Mouse (Mus musculus): ENCODE data around the gene Gpam. TPM values are rescaled to one million over a fixed set of nuclear protein-coding genes. Genes with fewer than 3 reads are reported as not detected.
"Not testable (repeated sequence)": the region's sequence is repeated elsewhere in the genome, so short reads cannot be mapped to it uniquely, and the experiment has no call there.

Gpam gene
- polyA plus RNA-seq (2016; fragmentation: Nextera tagmentation; extraction: Ambion mirVana), result 25.3 and 27.5 TPM in 2 replicates

DNA sequence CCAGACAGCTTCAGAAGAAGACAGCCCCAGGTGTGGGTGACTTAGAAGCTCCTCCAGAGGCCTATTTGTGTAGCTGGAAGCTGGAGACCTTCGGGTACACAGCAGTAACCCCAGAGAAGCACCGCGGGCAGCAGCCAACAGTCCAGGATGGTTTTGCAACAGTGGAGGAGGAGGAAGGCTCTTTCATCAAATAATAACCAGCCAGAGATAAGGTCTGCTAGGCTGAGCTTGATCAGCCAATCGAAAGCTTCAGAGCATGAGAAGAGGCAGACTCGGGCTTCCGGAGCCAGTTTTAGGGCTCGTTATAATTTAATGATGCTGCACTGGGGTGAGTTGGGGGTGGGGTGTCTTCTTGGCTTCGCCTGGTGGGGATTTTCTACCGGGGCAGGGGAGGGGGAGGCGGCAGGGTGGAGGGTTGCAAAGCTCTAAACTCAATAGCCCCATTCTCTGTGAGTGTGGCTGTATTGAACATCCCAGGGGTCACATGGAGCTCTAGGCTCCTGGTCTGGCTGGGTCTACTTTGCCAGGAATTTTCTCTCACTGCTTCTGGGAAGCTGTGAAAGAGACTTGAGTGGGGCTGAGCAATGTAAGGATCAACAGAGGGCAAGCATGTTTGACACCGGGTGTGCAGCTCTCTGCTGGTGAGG lies at the start of gene Gpam:
Gene Gpam, minus strand, starts transcription at position 167 of the 647 bp plus-strand sequence.
- Histone ChIP-seq H3K4me3 (no peak within 1 kb of the TSS), H3K4me2 (replicated peaks) (no peak within 1 kb of the TSS), H3K9ac (no peak within 1 kb of the TSS), H3K27ac (no peak within 1 kb of the TSS), H3K36me3 (no peaks in the 10 kb centered on the region), H3K4me1 (peaks cover 14% of the 10 kb centered on the region), H3K27me3 (no peaks in the 10 kb centered on the region), H3K9me3 (replicated peaks) (no peaks in the 10 kb centered on the region)
- no peak for ATAC-seq (ENCODE audit: low FRiP score)
- 72% methylated on average over 11 of the region's 11 CpGs for WGBS

- no peaks in the 10 kb centered on the region for H3K27me3 ChIP-seq
- H3K4me3 ChIP-seq, result no peak overlapping the region
- H3K4me1 ChIP-seq, result no peaks in the 10 kb centered on the region
- no peaks in the 10 kb centered on the region for H3K36me3 ChIP-seq
- ATAC-seq (ENCODE audit: low FRiP score), result no peak
- H3K4me2 ChIP-seq (replicated peaks), result no peak overlapping the region
- H3K27ac ChIP-seq, result no peak overlapping the region
- WGBS, result 91% methylated on average over 1 of the region's 1 CpGs
- no peak overlapping the region for H3K9ac ChIP-seq
- peaks cover 11% of the 10 kb centered on the region; the same call in 1 of the 2 replicates for H3K9me3 ChIP-seq (replicated peaks)
Measured at GRCm38 (mm10) chr19:55171585-55171984, 44.5 kb upstream of the Gpam start.

DNA sequence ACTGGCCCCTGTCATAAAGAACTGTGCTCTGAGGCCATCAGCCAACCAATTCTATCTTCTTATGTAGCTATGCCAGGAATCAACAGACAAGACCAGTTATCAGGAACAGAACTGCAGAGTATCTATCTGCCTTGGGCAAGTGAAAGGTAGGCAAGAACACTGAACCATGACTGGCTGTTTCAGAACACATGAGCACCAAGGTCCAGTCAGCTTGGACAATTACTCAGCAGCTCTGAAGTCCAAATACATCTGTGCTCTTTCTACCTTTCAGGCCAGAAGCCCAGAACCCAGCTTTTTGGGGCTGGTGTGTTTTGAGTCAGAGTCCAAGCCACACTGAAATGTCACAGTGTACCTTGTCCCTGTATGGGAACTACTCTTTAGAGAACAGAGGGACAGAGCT lies 43.4 kb upstream of the Gpam start:
- no peak overlapping the region for H3K9ac ChIP-seq
- no peak overlapping the region for H3K4me2 ChIP-seq (replicated peaks)
- H3K27ac ChIP-seq, result no peak overlapping the region
- no peaks in the 10 kb centered on the region for H3K4me1 ChIP-seq
- H3K27me3 ChIP-seq, result no peaks in the 10 kb centered on the region
- H3K9me3 ChIP-seq (replicated peaks), result peaks cover 11% of the 10 kb centered on the region; the same call in 1 of the 2 replicates
- no peak for ATAC-seq (ENCODE audit: low FRiP score)
- H3K36me3 ChIP-seq, result no peaks in the 10 kb centered on the region
- no peak overlapping the region for H3K4me3 ChIP-seq

- WGBS, result 89% methylated on average over 8 of the region's 8 CpGs
- not testable (repeated sequence) for H3K4me1 ChIP-seq; H3K4me3 ChIP-seq; H3K36me3 ChIP-seq; H3K9ac ChIP-seq; H3K27me3 ChIP-seq; H3K4me2 ChIP-seq (replicated peaks); ATAC-seq (ENCODE audit: low FRiP score); H3K27ac ChIP-seq
- peaks cover 11% of the 10 kb centered on the region; the same call in 1 of the 2 replicates for H3K9me3 ChIP-seq (replicated peaks)
Measured at GRCm38 (mm10) chr19:55169236-55169729, 42.2 kb upstream of the Gpam start.

DNA sequence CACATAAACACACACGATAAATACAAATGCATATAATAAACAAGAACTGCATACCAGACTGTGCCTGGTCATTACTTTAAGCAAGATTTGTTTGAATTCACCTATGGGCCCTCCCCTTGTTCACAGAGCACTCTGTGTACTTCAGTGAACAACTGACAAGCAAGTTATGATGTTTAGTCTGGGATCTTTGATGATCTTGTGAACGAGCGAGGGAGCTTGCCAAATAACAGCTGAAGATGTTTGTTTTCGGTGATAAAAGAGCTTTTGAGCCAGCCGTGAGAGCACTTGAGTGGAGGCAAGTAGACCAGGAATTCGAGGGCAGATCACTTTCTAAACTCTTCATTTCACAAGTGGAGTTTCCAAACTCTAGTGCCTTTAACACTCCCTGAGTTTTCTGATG lies 41.3 kb upstream of the Gpam start:
- WGBS, result 88% methylated on average over 6 of the region's 6 CpGs
- Histone ChIP-seq H3K4me1 (no peaks in the 10 kb centered on the region), H3K36me3 (no peaks in the 10 kb centered on the region), H3K27ac (no peak overlapping the region), H3K9me3 (replicated peaks) (peaks cover 11% of the 10 kb centered on the region; the same call in 1 of the 2 replicates), H3K9ac (no peak overlapping the region), H3K27me3 (no peaks in the 10 kb centered on the region), H3K4me2 (replicated peaks) (no peak overlapping the region), H3K4me3 (no peak overlapping the region)
- no peak for ATAC-seq (ENCODE audit: low FRiP score)

DNA sequence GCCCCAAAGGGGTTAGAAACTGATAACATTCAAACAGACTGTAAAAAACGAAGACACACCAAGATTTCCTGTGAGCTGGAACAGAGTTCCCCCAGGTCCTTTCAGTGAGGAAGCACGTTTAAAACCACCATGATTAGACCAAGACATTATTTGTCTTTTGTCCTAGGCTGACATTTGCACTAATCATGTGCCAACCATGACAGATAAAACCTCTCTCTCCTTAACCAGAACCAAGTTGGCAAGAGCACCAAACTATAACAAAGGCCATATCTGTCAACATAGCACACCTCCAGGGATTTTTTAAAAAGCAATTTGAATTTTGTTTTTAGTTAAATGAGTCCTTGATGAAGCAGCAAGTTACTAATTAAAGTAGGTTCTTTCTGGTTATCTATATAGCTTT lies 40.7 kb upstream of the Gpam start:
- no peak overlapping the region for H3K9ac ChIP-seq
- H3K9me3 ChIP-seq (replicated peaks), result peaks cover 11% of the 10 kb centered on the region; the same call in 1 of the 2 replicates
- H3K4me1 ChIP-seq, result no peaks in the 10 kb centered on the region
- ATAC-seq (ENCODE audit: low FRiP score), result no peak
- no peaks in the 10 kb centered on the region for H3K36me3 ChIP-seq
- WGBS, result 70% methylated on average over 2 of the region's 2 CpGs
- H3K4me2 ChIP-seq (replicated peaks), result no peak overlapping the region
- H3K27me3 ChIP-seq, result no peaks in the 10 kb centered on the region
- no peak overlapping the region for H3K27ac ChIP-seq
- no peak overlapping the region for H3K4me3 ChIP-seq

GRCm38 (mm10) chr19:55166741-55167140 lies 39.7 kb upstream of the Gpam start:
- no peak for ATAC-seq (ENCODE audit: low FRiP score)
- H3K9me3 ChIP-seq (replicated peaks), result peaks cover 11% of the 10 kb centered on the region; the same call in 1 of the 2 replicates
- WGBS, result 81% methylated on average over 2 of the region's 2 CpGs

GRCm38 (mm10) chr19:55165954-55166353 lies 38.9 kb upstream of the Gpam start:
- Histone ChIP-seq H3K9me3 (replicated peaks) (peaks cover 11% of the 10 kb centered on the region; the same call in 1 of the 2 replicates), H3K4me2 (replicated peaks) (no peak overlapping the region), H3K4me1 (no peaks in the 10 kb centered on the region), H3K27me3 (no peaks in the 10 kb centered on the region), H3K9ac (no peak overlapping the region), H3K4me3 (no peak overlapping the region), H3K27ac (no peak overlapping the region), H3K36me3 (no peaks in the 10 kb centered on the region)
- ATAC-seq (ENCODE audit: low FRiP score), result no peak
- WGBS, result 85% methylated on average over 4 of the region's 4 CpGs

More at GRCm38 (mm10) chr19:55166741-55167140, 39.7 kb upstream of the Gpam start:
- H3K4me3 ChIP-seq, result no peak overlapping the region
- no peaks in the 10 kb centered on the region for H3K4me1 ChIP-seq
- H3K27me3 ChIP-seq, result no peaks in the 10 kb centered on the region
- no peak overlapping the region for H3K9ac ChIP-seq
- no peak overlapping the region for H3K4me2 ChIP-seq (replicated peaks)
- no peaks in the 10 kb centered on the region for H3K36me3 ChIP-seq
- no peak overlapping the region for H3K27ac ChIP-seq

GRCm38 (mm10) chr19:55165183-55165865 lies 38.3 kb upstream of the Gpam start:
- H3K9ac ChIP-seq, result no peak overlapping the region
- WGBS, result 65% methylated on average over 1 of the region's 1 CpGs
- no peaks in the 10 kb centered on the region for H3K4me1 ChIP-seq
- H3K9me3 ChIP-seq (replicated peaks), result peaks cover 10% of the 10 kb centered on the region; the same call in 1 of the 2 replicates
- no peaks in the 10 kb centered on the region for H3K36me3 ChIP-seq
- no peak overlapping the region for H3K27ac ChIP-seq
- ATAC-seq (ENCODE audit: low FRiP score), result no peak
- H3K4me3 ChIP-seq, result no peak overlapping the region
- H3K4me2 ChIP-seq (replicated peaks), result no peak overlapping the region
- H3K27me3 ChIP-seq, result no peaks in the 10 kb centered on the region

DNA sequence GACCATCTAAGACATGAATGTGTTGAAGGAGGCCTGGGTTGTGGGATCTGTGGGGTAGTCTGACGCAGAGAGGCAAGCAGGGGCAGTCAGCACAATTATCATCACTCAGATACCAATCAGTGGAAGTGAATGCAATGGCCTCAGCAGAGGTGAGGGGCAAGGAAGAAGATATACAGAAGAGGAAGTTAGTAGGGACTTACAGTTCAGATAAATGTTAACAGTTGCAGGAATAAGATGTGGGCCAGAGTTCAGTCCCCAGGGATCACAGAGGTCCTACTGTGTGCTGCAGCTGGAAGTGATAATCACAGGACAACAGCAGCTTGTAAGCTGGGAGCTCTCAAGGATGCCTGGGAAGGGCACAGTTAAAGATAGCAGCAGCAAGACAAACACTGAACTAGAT lies 37.1 kb upstream of the Gpam start:
- no peaks in the 10 kb centered on the region for H3K36me3 ChIP-seq
- H3K4me2 ChIP-seq (replicated peaks), result no peak overlapping the region
- H3K9ac ChIP-seq, result no peak overlapping the region
- no peaks in the 10 kb centered on the region for H3K4me1 ChIP-seq
- ATAC-seq (ENCODE audit: low FRiP score), result no peak
- no peaks in the 10 kb centered on the region for H3K9me3 ChIP-seq (replicated peaks)
- no peak overlapping the region for H3K4me3 ChIP-seq
- 79% methylated on average over 1 of the region's 1 CpGs for WGBS
- H3K27me3 ChIP-seq, result no peaks in the 10 kb centered on the region
- H3K27ac ChIP-seq, result no peak overlapping the region

- H3K27me3 ChIP-seq, result no peaks in the 10 kb centered on the region
- H3K9ac ChIP-seq, result no peak overlapping the region
- H3K27ac ChIP-seq, result no peak overlapping the region
- no peak for ATAC-seq (ENCODE audit: low FRiP score)
- H3K4me3 ChIP-seq, result no peak overlapping the region
- H3K9me3 ChIP-seq (replicated peaks), result no peaks in the 10 kb centered on the region
- WGBS, result 73% methylated on average over 4 of the region's 4 CpGs
- H3K4me1 ChIP-seq, result no peaks in the 10 kb centered on the region
- no peak overlapping the region for H3K4me2 ChIP-seq (replicated peaks)
- H3K36me3 ChIP-seq, result no peaks in the 10 kb centered on the region
Measured at GRCm38 (mm10) chr19:55162271-55162670, 35.2 kb upstream of the Gpam start.

DNA sequence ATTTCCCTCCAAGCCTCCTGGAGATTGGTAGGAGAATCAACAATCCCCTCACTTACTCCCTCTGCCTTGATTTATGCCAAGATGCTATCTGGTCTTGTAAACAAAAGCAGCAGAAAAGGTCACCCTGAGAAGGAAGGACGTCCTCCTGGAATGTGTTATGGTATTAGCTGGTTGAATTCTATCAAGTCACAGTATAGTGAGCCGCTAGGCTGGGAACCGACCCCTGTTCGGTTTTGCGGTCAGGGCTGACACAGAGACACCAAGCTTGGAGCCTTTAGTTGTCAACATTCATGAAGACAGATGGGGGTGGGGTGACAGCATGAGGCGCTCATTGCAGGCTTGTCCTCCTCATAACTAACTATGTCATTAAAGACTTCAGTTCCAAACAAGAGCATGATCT lies 32.8 kb upstream of the Gpam start:
- no peaks in the 10 kb centered on the region for H3K4me1 ChIP-seq
- WGBS, result 85% methylated on average over 6 of the region's 6 CpGs
- ATAC-seq (ENCODE audit: low FRiP score), result no peak
- no peaks in the 10 kb centered on the region for H3K36me3 ChIP-seq
- no peak overlapping the region for H3K27ac ChIP-seq
- no peaks in the 10 kb centered on the region for H3K27me3 ChIP-seq
- H3K4me3 ChIP-seq, result no peak overlapping the region
- H3K4me2 ChIP-seq (replicated peaks), result no peak overlapping the region
- no peaks in the 10 kb centered on the region for H3K9me3 ChIP-seq (replicated peaks)
- no peak overlapping the region for H3K9ac ChIP-seq

All from hindbrain, embryonic 12.5 days (tissue).